Mouse (Mus musculus): Measurements from ENCODE around the gene Zdhhc15. TPM values are rescaled to one million over a fixed set of nuclear protein-coding genes. Genes with fewer than 3 reads are reported as not detected.
"Not testable (repeated sequence)": the region's sequence is repeated elsewhere in the genome, so short reads cannot be mapped to it uniquely, and the experiment has no call there.

Gene Zdhhc15
- total RNA-seq (2021): 2.0 and 2.6 TPM in 2 replicates
- long read RNA-seq: 0 reads

DNA sequence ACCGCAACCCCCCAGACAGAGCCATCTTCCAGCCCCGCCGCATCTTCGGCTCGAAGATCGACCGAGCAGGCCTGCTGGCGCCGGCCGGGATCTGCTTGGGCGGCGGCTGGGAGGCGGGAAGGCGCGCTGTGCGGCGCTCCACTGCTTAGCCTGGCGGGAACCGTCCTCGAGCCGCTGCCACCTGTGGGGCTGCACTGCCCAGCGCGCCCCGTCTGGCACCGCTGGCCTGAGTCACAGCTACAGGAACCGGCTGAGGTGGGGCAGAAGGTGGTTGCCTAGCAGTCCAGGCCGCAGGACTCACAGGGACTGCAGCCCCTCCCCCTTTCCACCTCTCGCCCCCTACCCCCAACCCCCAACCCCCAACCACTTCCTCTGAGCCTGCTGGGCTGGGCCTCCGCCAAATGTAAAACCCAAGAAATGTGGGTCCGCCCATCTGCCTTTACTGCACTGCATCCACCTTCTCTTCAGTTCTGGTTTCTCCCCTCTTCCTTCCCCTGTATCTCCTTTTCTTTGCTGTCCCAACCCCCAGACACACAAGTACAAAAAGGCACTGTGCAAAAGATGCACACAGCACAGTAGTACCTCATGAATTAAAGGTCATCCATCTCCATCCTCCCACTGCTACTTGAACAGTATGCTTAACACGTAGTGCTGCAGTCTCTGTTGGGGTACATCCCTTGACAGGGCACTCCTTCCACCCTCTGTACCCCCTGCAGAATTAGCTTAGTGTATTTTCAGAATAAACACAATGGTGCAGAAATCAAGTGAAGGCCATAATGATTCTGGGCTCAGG, at the start of gene Zdhhc15:
Gene Zdhhc15 (minus strand): TSS at position 308 of the 793 bp plus-strand sequence.
- peak; percentile 58 for DNase-seq

DNA sequence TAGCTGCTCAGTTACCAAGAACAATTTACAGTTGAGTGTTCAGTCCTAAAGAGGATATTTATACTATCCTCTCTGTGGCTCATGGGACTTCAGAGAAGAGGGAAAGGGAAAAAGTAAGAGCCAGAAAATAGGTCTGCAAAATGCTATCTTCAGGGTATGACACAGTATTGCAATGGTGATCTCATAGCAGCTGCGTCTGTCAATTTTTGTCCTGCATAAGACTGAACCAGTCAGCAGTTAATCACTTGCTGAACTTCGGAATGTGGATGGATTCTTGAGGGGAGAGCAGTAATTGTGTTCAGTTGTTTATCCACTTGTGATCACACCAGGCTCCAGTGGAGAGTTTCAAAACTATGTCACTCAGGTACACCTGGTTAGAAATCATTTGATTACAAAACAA, 37.1 kb upstream of the Zdhhc15 start:
- no peak for DNase-seq

DNA sequence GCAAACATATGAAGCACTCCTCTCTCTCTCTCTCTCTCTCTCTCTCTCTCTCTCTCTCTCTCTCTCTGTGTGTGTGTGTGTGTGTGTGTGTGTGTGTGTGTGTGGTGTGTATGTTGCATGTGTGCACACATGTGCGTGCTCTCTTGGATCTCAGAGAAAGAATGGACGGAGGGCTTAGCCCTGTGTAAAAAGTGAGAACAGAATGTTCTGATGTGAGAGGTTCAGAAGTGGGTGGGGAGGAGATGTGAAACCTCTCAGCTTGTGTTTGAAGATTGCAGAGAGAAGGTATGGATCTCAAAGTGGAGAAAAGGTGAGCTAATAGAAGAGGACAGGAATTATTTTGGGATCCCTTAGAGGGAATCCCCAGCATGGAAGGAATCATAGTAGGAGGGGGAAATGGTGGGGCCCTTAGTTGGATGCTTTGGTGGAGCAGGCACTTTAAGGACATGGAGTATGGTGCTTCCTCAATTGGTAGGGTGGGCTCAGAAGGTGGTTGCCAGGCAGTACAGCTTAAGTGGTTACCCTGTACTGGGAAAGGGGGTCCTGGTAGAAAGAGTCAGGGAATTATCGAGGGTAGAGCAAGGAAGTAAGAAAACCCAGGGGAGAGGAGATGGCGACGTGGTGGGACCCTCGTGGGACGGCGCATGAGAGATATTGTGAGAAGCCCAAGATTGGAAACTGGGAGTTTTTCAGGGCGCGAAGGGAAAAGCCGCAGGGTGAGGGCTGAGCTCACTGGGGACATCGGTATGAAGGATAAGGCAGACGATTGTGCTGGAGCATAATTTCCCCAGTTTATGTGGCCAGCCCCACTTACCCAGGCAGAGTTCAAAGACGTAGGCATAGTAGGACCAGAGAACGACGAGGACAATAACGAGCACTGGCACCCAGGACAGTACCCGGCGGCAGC, 761 bp downstream of the Zdhhc15 start:
- DNase-seq: no peak

- DNase-seq: no peak
Observed at GRCm38 (mm10) chrX:104656976-104657375, 13.9 kb downstream of the Zdhhc15 start.

GRCm38 (mm10) chrX:104612531-104612930, 58.3 kb downstream of the Zdhhc15 start:
- DNase-seq: no peak

- not testable (repeated sequence) for DNase-seq
Observed at GRCm38 (mm10) chrX:104603738-104604430, 67.0 kb downstream of the Zdhhc15 start.

DNA sequence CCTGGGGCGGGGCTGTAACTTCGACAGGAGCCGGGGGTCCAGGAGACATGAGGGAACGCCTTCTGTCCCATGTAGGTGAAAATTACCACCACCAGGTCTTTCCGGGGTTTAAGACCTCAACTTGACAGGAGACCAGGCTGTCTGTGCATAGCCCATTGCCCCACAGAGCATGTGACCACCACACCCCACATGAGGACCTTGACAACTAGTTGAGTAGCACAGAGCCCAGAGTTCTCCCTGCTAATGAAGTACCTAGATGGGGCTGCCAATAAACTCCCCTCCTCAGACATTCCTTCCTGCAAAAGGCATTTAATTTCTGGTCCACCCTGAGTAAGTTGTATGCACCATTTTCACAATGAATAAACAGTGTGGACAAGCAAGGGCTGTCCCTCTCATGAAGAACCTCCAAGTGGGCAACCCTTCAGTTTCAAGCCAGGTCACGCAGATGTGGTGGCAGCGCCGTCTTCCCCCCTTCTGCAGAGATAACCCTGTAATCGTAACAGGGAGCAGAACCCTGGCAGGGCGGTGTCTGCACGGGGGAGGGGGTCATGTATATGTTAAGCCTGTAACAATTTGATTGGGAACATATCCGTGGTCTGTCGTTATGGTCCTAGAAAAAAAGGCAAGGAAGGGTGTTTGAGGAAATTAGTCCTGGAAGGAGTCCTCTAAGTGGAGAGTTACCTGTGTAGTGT, 68.5 kb downstream of the Zdhhc15 start:
- not testable (repeated sequence) for DNase-seq

GRCm38 (mm10) chrX:104573946-104574345, 96.9 kb downstream of the Zdhhc15 start:
- DNase-seq: no peak

GRCm38 (mm10) chrX:104567497-104567896, 103.4 kb downstream of the Zdhhc15 start:
- no peak for DNase-seq

DNA sequence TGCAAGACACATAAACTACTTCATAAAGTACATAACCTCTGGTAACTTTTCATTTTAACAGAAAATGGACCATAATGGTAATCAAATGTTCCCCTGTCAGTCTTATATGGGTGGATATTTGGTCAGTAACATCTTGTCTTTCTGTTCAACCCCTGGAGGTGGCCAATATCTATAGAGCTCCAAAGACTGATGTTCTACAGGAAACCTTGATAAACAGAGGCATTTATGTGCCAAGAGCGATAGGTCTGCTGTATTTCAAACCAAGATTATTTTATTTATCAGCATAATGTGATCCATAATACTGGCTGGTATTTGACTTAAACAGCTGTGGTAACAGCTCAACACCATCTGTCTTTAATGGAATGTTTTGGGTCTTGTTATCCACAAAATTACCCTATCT, 125.6 kb downstream of the Zdhhc15 start:
- no peak for DNase-seq

GRCm38 (mm10) chrX:104543919-104544595, 126.8 kb downstream of the Zdhhc15 start:
- DNase-seq: no peak

DNA sequence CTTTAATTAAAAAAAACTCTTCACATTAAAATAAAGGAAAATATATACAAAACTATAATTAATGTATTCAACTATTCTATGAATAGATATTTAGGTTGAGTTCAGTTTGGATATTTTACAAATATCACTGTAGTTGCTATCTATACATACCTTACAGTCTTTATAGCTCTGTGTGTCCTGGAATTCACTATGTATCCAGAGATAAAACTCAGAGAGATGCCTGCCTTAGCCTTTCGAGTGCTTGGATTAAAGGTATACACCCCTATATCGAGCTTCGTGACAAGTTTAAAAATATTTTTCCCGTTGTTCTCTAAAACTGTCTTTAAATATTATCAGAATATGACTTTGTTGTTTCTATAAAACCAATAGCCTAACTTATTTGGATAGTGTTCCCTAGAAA, 128.2 kb downstream of the Zdhhc15 start:
- DNase-seq: no peak

- no peak for DNase-seq
Observed at GRCm38 (mm10) chrX:104501765-104502164, 169.1 kb downstream of the Zdhhc15 start.

DNA sequence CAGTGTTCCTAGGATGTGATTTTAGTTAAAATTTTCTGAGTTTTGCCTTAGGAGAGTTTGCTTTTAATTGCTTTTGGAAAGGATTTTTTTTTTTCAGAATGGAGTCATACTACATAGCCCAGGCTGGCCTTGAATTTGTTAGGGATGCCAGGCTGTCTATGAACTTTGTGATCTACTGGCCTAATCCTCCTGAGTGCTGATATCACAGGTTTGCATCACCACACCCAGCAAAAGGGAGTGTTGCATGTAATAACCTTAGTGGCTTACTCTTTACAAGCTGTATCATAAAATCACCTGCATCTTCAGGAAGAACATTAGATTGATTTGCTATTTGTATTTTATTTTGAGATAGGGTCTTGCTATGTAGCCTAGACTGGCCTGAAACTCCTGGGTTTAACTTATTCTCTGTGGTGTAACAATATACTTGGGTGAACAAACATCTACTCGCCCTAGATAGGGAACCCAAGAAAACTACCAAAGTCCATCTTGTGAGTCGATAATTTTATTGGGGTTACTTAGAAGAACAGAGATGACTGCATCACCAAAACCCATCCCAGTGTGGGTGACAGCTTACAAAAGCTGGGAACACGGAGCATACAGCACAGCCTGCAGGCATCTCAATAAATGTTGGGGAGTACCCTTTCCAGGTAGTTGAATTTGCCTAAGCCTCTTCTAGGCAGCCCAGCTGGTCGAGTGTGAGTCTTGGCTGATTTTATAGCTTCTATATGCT, 181.1 kb downstream of the Zdhhc15 start:
- DNase-seq: no peak

DNA sequence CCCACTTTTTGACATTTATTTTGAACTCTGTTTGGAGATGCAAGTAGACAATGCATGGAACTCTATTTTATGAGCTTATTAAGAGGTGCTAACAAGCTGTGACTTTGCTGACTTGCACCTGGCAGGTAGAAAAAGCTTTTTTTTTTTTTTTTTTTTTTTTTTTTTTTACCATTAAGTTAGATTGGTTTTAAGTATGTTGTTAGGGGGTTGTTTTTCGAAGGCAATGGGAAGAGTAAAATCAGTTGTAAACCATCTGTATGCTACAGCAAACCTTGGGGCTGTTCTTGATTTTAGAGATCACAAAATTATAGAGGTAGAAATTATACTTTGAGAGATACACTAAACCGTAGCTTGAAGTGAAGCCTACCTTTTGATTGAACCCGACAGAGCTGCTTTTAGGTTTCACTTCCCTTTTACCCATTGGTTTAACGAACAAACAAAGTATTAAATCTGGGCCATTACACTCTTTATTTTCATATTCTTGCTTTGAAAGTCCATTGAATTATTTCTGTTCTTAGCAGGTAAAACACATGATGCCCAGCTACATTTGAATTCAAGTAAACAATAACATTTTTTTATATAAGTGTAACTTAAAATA, 181.9 kb downstream of the Zdhhc15 start:
- DNase-seq: no peak

GRCm38 (mm10) chrX:104488036-104488435, 182.8 kb downstream of the Zdhhc15 start:
- DNase-seq: no peak
